Mouse (Mus musculus): ENCODE data around the gene Adcy7. TPM values are rescaled to one million over a fixed set of nuclear protein-coding genes. Genes with fewer than 3 reads are reported as not detected.

The Adcy7 gene
- total and polyA plus RNA-seq, 2 experiments from 2014 or later, result 4.0 to 9.4 TPM

- H3K9ac ChIP-seq, result no peak overlapping the region
- WGBS, result 61% methylated on average over 2 of the region's 2 CpGs
- no peaks in the 10 kb centered on the region for H3K9me3 ChIP-seq (ENCODE audit: low read length)
- no peaks in the 10 kb centered on the region for H3K4me1 ChIP-seq (ENCODE audit: insufficient read depth)
- no peak overlapping the region for H3K4me2 ChIP-seq (ENCODE audit: low read depth)
- no peak overlapping the region for H3K27ac ChIP-seq (ENCODE audit: low read depth, low read length)
- no peak for TF ChIP-seq CTCF (IDR thresholded peaks at IDR 0.05; ENCODE audit: low read depth)
- no peak for DNase-seq
- no peaks in the 10 kb centered on the region for H3K27me3 ChIP-seq (ENCODE audit: insufficient read depth, low read length)
- peaks cover 68% of the 10 kb centered on the region for H3K36me3 ChIP-seq (ENCODE audit: insufficient read depth)
- H3K4me3 ChIP-seq (ENCODE audit: low read depth, low read length), result no peak overlapping the region
- no peak for ATAC-seq
These were observed 76.8 kb downstream of the Adcy7 start for GRCm38 (mm10) chr8:88349046-88349445.

- DNase-seq (no peak), ATAC-seq (no peak)
- Histone ChIP-seq H3K36me3 (ENCODE audit: insufficient read depth) (peaks cover 52% of the 10 kb centered on the region), H3K27me3 (ENCODE audit: insufficient read depth, low read length) (no peaks in the 10 kb centered on the region), H3K4me2 (ENCODE audit: low read depth) (no peak overlapping the region), H3K4me1 (ENCODE audit: insufficient read depth) (peaks cover 10% of the 10 kb centered on the region; the same call in 1 of the 2 replicates), H3K4me3 (ENCODE audit: low read depth, low read length) (no peak overlapping the region), H3K27ac (ENCODE audit: low read depth, low read length) (no peak overlapping the region), H3K9ac (no peak overlapping the region), H3K9me3 (ENCODE audit: low read length) (no peaks in the 10 kb centered on the region)
- no peak for TF ChIP-seq CTCF (IDR thresholded peaks at IDR 0.05; ENCODE audit: low read depth)
- WGBS, result 65% methylated on average over 5 of the region's 5 CpGs
These were observed 85.2 kb downstream of the Adcy7 start for GRCm38 (mm10) chr8:88357226-88357933.

GRCm38 (mm10) chr8:88357946-88358345 lies 85.7 kb downstream of the Adcy7 start:
- no peaks in the 10 kb centered on the region for H3K27me3 ChIP-seq (ENCODE audit: insufficient read depth, low read length)
- no peak overlapping the region for H3K9ac ChIP-seq
- H3K9me3 ChIP-seq (ENCODE audit: low read length), result no peaks in the 10 kb centered on the region
- no peak overlapping the region for H3K27ac ChIP-seq (ENCODE audit: low read depth, low read length)
- TF ChIP-seq CTCF (IDR thresholded peaks at IDR 0.05; ENCODE audit: low read depth), result peak; percentile 29
- peaks cover 48% of the 10 kb centered on the region for H3K36me3 ChIP-seq (ENCODE audit: insufficient read depth)
- DNase-seq (no peak), ATAC-seq (no peak)
- H3K4me1 ChIP-seq (ENCODE audit: insufficient read depth), result peaks cover 10% of the 10 kb centered on the region; the same call in 1 of the 2 replicates
- no peak overlapping the region for H3K4me2 ChIP-seq (ENCODE audit: low read depth)
- no peak overlapping the region for H3K4me3 ChIP-seq (ENCODE audit: low read depth, low read length)
- 74% methylated on average over 5 of the region's 5 CpGs for WGBS

- Histone ChIP-seq H3K4me1 (ENCODE audit: insufficient read depth) (peaks cover 10% of the 10 kb centered on the region; the same call in 1 of the 2 replicates), H3K36me3 (ENCODE audit: insufficient read depth) (peaks cover 31% of the 10 kb centered on the region), H3K9me3 (ENCODE audit: low read length) (no peaks in the 10 kb centered on the region), H3K27ac (ENCODE audit: low read depth, low read length) (no peak overlapping the region), H3K4me2 (ENCODE audit: low read depth) (0 out of 2 replicates have a peak overlapping the region, but pooled peaks have one; percentile 4), H3K9ac (no peak overlapping the region), H3K27me3 (ENCODE audit: insufficient read depth, low read length) (no peaks in the 10 kb centered on the region), H3K4me3 (ENCODE audit: low read depth, low read length) (0 out of 2 replicates have a peak overlapping the region, but pooled peaks have one; percentile 3)
- ATAC-seq (no peak), DNase-seq (no peak)
- 0 out of 2 replicates have a peak, but pooled peaks have one; percentile 14 for TF ChIP-seq CTCF (IDR thresholded peaks at IDR 0.05; ENCODE audit: low read depth)
- 89% methylated on average over 2 of the region's 2 CpGs for WGBS
These were observed 87.8 kb downstream of the Adcy7 start for GRCm38 (mm10) chr8:88359959-88360358.

- Histone ChIP-seq H3K36me3 (ENCODE audit: insufficient read depth) (peaks cover 20% of the 10 kb centered on the region), H3K4me3 (ENCODE audit: low read depth, low read length) (peak overlapping the region; percentile 88), H3K4me2 (ENCODE audit: low read depth) (peak overlapping the region; percentile 85), H3K9me3 (ENCODE audit: low read length) (no peaks in the 10 kb centered on the region), H3K4me1 (ENCODE audit: insufficient read depth) (peaks cover 10% of the 10 kb centered on the region; the same call in 1 of the 2 replicates), H3K9ac (peak overlapping the region; percentile 93), H3K27me3 (ENCODE audit: insufficient read depth, low read length) (no peaks in the 10 kb centered on the region), H3K27ac (ENCODE audit: low read depth, low read length) (peak overlapping the region; percentile 69)
- no peak for TF ChIP-seq CTCF (IDR thresholded peaks at IDR 0.05; ENCODE audit: low read depth)
- ATAC-seq (peak; percentile 24; the same call in 1 of the 2 replicates), DNase-seq (peak; percentile 39)
- WGBS, result 1% methylated on average over 31 of the region's 31 CpGs
These were observed 89.0 kb downstream of the Adcy7 start for GRCm38 (mm10) chr8:88361044-88361707.

- peak; percentile 91 for DNase-seq
- peak; percentile 84 for TF ChIP-seq CTCF (IDR thresholded peaks at IDR 0.05; ENCODE audit: low read depth)
- under 1% methylated on average over 89 of the region's 91 CpGs for WGBS
- peaks cover 13% of the 10 kb centered on the region for H3K36me3 ChIP-seq (ENCODE audit: insufficient read depth)
- no peaks in the 10 kb centered on the region for H3K27me3 ChIP-seq (ENCODE audit: insufficient read depth, low read length)
- H3K4me3 ChIP-seq (ENCODE audit: low read depth, low read length), result peak within 1 kb of the TSS; percentile 88
- ATAC-seq, result peak; percentile 91
- no peaks in the 10 kb centered on the region for H3K9me3 ChIP-seq (ENCODE audit: low read length)
- H3K27ac ChIP-seq (ENCODE audit: low read depth, low read length), result peak within 1 kb of the TSS; percentile 69
- H3K9ac ChIP-seq, result peak within 1 kb of the TSS; percentile 93
- H3K4me2 ChIP-seq (ENCODE audit: low read depth), result peak within 1 kb of the TSS; percentile 85
- H3K4me1 ChIP-seq (ENCODE audit: insufficient read depth), result peaks cover 10% of the 10 kb centered on the region; the same call in 1 of the 2 replicates
These were observed 89.7 kb downstream of the Adcy7 start, which contains the start of gene Brd7 for GRCm38 (mm10) chr8:88361708-88362428. Brd7 (minus strand) TSS chr8:88362194.
